Mouse (Mus musculus): ENCODE measurements at regions not wholly inside any gene's neighbourhood (a gene's known extent, or its start where the extent isn't known, plus 50 kb on each side); places are given as distances from the start of the nearest gene placed in this dataset.
A peak's percentile ranks its signal among the peaks of the same experiment; 100 is the strongest.

GRCm38 (mm10) chr2:118025829-118026735, 85.6 kb upstream of the Thbs1 start:
- H3K27me3 ChIP-seq (ENCODE audit: control insufficient read depth, insufficient read depth, low read length), result no peaks in the 10 kb centered on the region
- H3K4me1 ChIP-seq (ENCODE audit: control insufficient read depth, insufficient read depth, insufficient read length, low read length), result no peaks in the 10 kb centered on the region; the same call in 1 of the 2 replicates
- H3K27ac ChIP-seq (ENCODE audit: insufficient read depth, low read depth, low read length), result no peak overlapping the region
- TF ChIP-seq POLR2A (IDR thresholded peaks at IDR 0.05; ENCODE audit: low read depth, low read length) (no peak), CTCF (IDR thresholded peaks at IDR 0.05; ENCODE audit: extremely low read depth, insufficient read length, insufficient replicate concordance, low read depth, low read length) (no peak)
- WGBS, result 68% methylated on average over 6 of the region's 6 CpGs
- H3K4me3 ChIP-seq (ENCODE audit: low read depth, low read length), result no peak overlapping the region
- no peaks in the 10 kb centered on the region for H3K36me3 ChIP-seq (ENCODE audit: control insufficient read depth, insufficient read depth, low read length)

GRCm38 (mm10) chr2:118028881-118029280, 82.8 kb upstream of the Thbs1 start:
- no peak overlapping the region for H3K4me3 ChIP-seq (ENCODE audit: low read depth, low read length)
- no peaks in the 10 kb centered on the region for H3K36me3 ChIP-seq (ENCODE audit: control insufficient read depth, insufficient read depth, low read length)
- no peaks in the 10 kb centered on the region for H3K27me3 ChIP-seq (ENCODE audit: control insufficient read depth, insufficient read depth, low read length)
- WGBS, result 46% methylated on average over 1 of the region's 1 CpGs
- 0 out of 2 replicates have a peak overlapping the region, but pooled peaks have one; percentile 20 for H3K27ac ChIP-seq (ENCODE audit: insufficient read depth, low read depth, low read length)
- no peaks in the 10 kb centered on the region; the same call in 1 of the 2 replicates for H3K4me1 ChIP-seq (ENCODE audit: control insufficient read depth, insufficient read depth, insufficient read length, low read length)
- TF ChIP-seq CTCF (IDR thresholded peaks at IDR 0.05; ENCODE audit: extremely low read depth, insufficient read length, insufficient replicate concordance, low read depth, low read length) (no peak), POLR2A (IDR thresholded peaks at IDR 0.05; ENCODE audit: low read depth, low read length) (no peak)

GRCm38 (mm10) chr2:118029470-118030108, 82.1 kb upstream of the Thbs1 start:
- TF ChIP-seq CTCF (IDR thresholded peaks at IDR 0.05; ENCODE audit: extremely low read depth, insufficient read length, insufficient replicate concordance, low read depth, low read length), result no peak
- TF ChIP-seq POLR2A (IDR thresholded peaks at IDR 0.05; ENCODE audit: low read depth, low read length), result no peak
- 48% methylated on average over 1 of the region's 1 CpGs for WGBS
- no peaks in the 10 kb centered on the region for H3K27me3 ChIP-seq (ENCODE audit: control insufficient read depth, insufficient read depth, low read length)
- H3K27ac ChIP-seq (ENCODE audit: insufficient read depth, low read depth, low read length), result no peak overlapping the region
- H3K36me3 ChIP-seq (ENCODE audit: control insufficient read depth, insufficient read depth, low read length), result no peaks in the 10 kb centered on the region
- H3K4me3 ChIP-seq (ENCODE audit: low read depth, low read length), result no peak overlapping the region
- H3K4me1 ChIP-seq (ENCODE audit: control insufficient read depth, insufficient read depth, insufficient read length, low read length), result no peaks in the 10 kb centered on the region; the same call in 1 of the 2 replicates

GRCm38 (mm10) chr2:118031662-118032061, 80.0 kb upstream of the Thbs1 start:
- WGBS, result 83% methylated on average over 2 of the region's 2 CpGs
- no peak overlapping the region for H3K27ac ChIP-seq (ENCODE audit: insufficient read depth, low read depth, low read length)
- TF ChIP-seq POLR2A (IDR thresholded peaks at IDR 0.05; ENCODE audit: low read depth, low read length) (no peak), CTCF (IDR thresholded peaks at IDR 0.05; ENCODE audit: extremely low read depth, insufficient read length, insufficient replicate concordance, low read depth, low read length) (no peak)
- no peaks in the 10 kb centered on the region for H3K27me3 ChIP-seq (ENCODE audit: control insufficient read depth, insufficient read depth, low read length)
- H3K36me3 ChIP-seq (ENCODE audit: control insufficient read depth, insufficient read depth, low read length), result no peaks in the 10 kb centered on the region
- no peak overlapping the region for H3K4me3 ChIP-seq (ENCODE audit: low read depth, low read length)
- no peaks in the 10 kb centered on the region; the same call in 1 of the 2 replicates for H3K4me1 ChIP-seq (ENCODE audit: control insufficient read depth, insufficient read depth, insufficient read length, low read length)

- Histone ChIP-seq H3K4me3 (ENCODE audit: low read depth, low read length) (no peak overlapping the region), H3K27me3 (ENCODE audit: control insufficient read depth, insufficient read depth, low read length) (no peaks in the 10 kb centered on the region), H3K36me3 (ENCODE audit: control insufficient read depth, insufficient read depth, low read length) (no peaks in the 10 kb centered on the region), H3K27ac (ENCODE audit: insufficient read depth, low read depth, low read length) (no peak overlapping the region), H3K4me1 (ENCODE audit: control insufficient read depth, insufficient read depth, insufficient read length, low read length) (no peaks in the 10 kb centered on the region; the same call in 1 of the 2 replicates)
- WGBS, result 73% methylated on average over 4 of the region's 4 CpGs
- TF ChIP-seq POLR2A (IDR thresholded peaks at IDR 0.05; ENCODE audit: low read depth, low read length) (no peak), CTCF (IDR thresholded peaks at IDR 0.05; ENCODE audit: extremely low read depth, insufficient read length, insufficient replicate concordance, low read depth, low read length) (no peak)
Observed at GRCm38 (mm10) chr2:118033377-118033776, 78.3 kb upstream of the Thbs1 start.

GRCm38 (mm10) chr2:118034026-118034425, 77.7 kb upstream of the Thbs1 start:
- Histone ChIP-seq H3K4me1 (ENCODE audit: control insufficient read depth, insufficient read depth, insufficient read length, low read length) (no peaks in the 10 kb centered on the region), H3K36me3 (ENCODE audit: control insufficient read depth, insufficient read depth, low read length) (no peaks in the 10 kb centered on the region), H3K27me3 (ENCODE audit: control insufficient read depth, insufficient read depth, low read length) (no peaks in the 10 kb centered on the region), H3K27ac (ENCODE audit: insufficient read depth, low read depth, low read length) (no peak overlapping the region), H3K4me3 (ENCODE audit: low read depth, low read length) (no peak overlapping the region)
- TF ChIP-seq CTCF (IDR thresholded peaks at IDR 0.05; ENCODE audit: extremely low read depth, insufficient read length, insufficient replicate concordance, low read depth, low read length) (no peak), POLR2A (IDR thresholded peaks at IDR 0.05; ENCODE audit: low read depth, low read length) (no peak)
- 80% methylated on average over 3 of the region's 3 CpGs for WGBS

GRCm38 (mm10) chr2:118035333-118035732, 76.3 kb upstream of the Thbs1 start:
- Histone ChIP-seq H3K36me3 (ENCODE audit: control insufficient read depth, insufficient read depth, low read length) (no peaks in the 10 kb centered on the region), H3K4me3 (ENCODE audit: low read depth, low read length) (no peak overlapping the region), H3K27ac (ENCODE audit: insufficient read depth, low read depth, low read length) (no peak overlapping the region), H3K27me3 (ENCODE audit: control insufficient read depth, insufficient read depth, low read length) (no peaks in the 10 kb centered on the region), H3K4me1 (ENCODE audit: control insufficient read depth, insufficient read depth, insufficient read length, low read length) (no peaks in the 10 kb centered on the region)
- TF ChIP-seq POLR2A (IDR thresholded peaks at IDR 0.05; ENCODE audit: low read depth, low read length) (no peak), CTCF (IDR thresholded peaks at IDR 0.05; ENCODE audit: extremely low read depth, insufficient read length, insufficient replicate concordance, low read depth, low read length) (no peak)
- WGBS, result 98% methylated on average over 1 of the region's 1 CpGs

Measured in small intestine, adult 2 months (tissue).